28 mouse cellular contexts compared by ENCODE assay signal in genomic region chr14:119153088-119153487, GRCm38 (mm10). TPM values are rescaled to one million over a fixed set of nuclear protein-coding genes. Genes with fewer than 3 reads are reported as not detected.
"Had no signal": no experiment of that assay in that cellular context is flagged by ENCODE, and none has a peak within 500 bp of the region (broad histone marks: within the 10 kb centered on the region; RNA-seq: fewer than 3 reads in every experiment).

No protein-coding gene starts in this region.

- H3K9me3 ChIP-seq: intestine, embryonic 15.5 days had no signal

- H3K4me2 ChIP-seq: heart, embryonic 11.5 days; heart, embryonic 13.5 days; heart, embryonic 15.5 days; hindbrain, embryonic 12.5 days; hindbrain, embryonic 14.5 days; intestine, embryonic 15.5 days; limb, embryonic 13.5 days; limb, embryonic 15.5 days; liver, embryonic 12.5 days had no signal

- H3K4me1 ChIP-seq: heart, embryonic 13.5 days; heart, embryonic 15.5 days; hindbrain, embryonic 10.5 days; hindbrain, embryonic 12.5 days; intestine, embryonic 15.5 days; limb, embryonic 13.5 days; limb, embryonic 15.5 days; liver, embryonic 12.5 days had no signal

- H3K9ac ChIP-seq: heart, embryonic 13.5 days; heart, embryonic 15.5 days; hindbrain, embryonic 12.5 days; hindbrain, embryonic 14.5 days; intestine, embryonic 15.5 days; limb, embryonic 13.5 days; limb, embryonic 15.5 days; liver, embryonic 12.5 days; liver, embryonic 14.5 days had no signal

- DNase-seq: gastrocnemius, adult 2 months; gastrocnemius, postnatal 10 days; gastrocnemius, postnatal 25 days; heart, adult 2 months; heart, postnatal 14 days; heart, postnatal 4 days; kidney, adult 18-20 months; kidney, adult 8-10 months; kidney, postnatal 10 days; kidney, postnatal 25 days; kidney, postnatal 4 days had no signal

- H3K27ac ChIP-seq: gastrocnemius, adult 2 months; heart, adult 2 months; heart, embryonic 13.5 days; heart, embryonic 15.5 days; hindbrain, embryonic 10.5 days; hindbrain, embryonic 12.5 days; hindbrain, embryonic 14.5 days; intestine, embryonic 15.5 days; limb, embryonic 13.5 days; limb, embryonic 15.5 days; liver, embryonic 12.5 days; liver, embryonic 14.5 days had no signal

- H3K27me3 ChIP-seq: heart, embryonic 13.5 days; heart, embryonic 15.5 days; hindbrain, embryonic 12.5 days; intestine, embryonic 15.5 days; limb, embryonic 13.5 days; limb, embryonic 15.5 days; liver, embryonic 12.5 days had no signal

- ATAC-seq: forebrain, embryonic 16.5 days; hindbrain, embryonic 16.5 days; inflammation-experienced regulatory T-cells, adult 6 months; intestine, embryonic 15.5 days; intestine, postnatal 0 days; liver, embryonic 12.5 days had no signal

- H3K36me3 ChIP-seq: heart, embryonic 13.5 days; heart, embryonic 15.5 days; hindbrain, embryonic 10.5 days; hindbrain, embryonic 12.5 days; intestine, embryonic 15.5 days; limb, embryonic 13.5 days; limb, embryonic 15.5 days; liver, embryonic 12.5 days had no signal

- H3K4me3 ChIP-seq: gastrocnemius, adult 2 months; heart, adult 2 months; heart, embryonic 13.5 days; heart, embryonic 15.5 days; hindbrain, embryonic 10.5 days; hindbrain, embryonic 12.5 days; intestine, embryonic 15.5 days; limb, embryonic 13.5 days; limb, embryonic 15.5 days; liver, embryonic 12.5 days had no signal

RNA-seq across cellular contexts. Expression of gene Hs6st3, which starts 14.9 kb away (rescaled TPM):
- total RNA-seq: gastrocnemius, adult 2 months; gastrocnemius, postnatal 25 days; granulocyte monocyte progenitor cell, adult 5-6 weeks; heart, adult 2 months; heart, postnatal 14 days had no signal
- polyA plus RNA-seq: heart, adult 2 months; heart, embryonic 13.5 days; heart, postnatal 0 days; hindbrain, embryonic 10.5 days; inflammation-experienced regulatory T-cells, adult 6 months; intestine, postnatal 0 days; liver, embryonic 12.5 days had no signal
